ENCODE assay signal across 14 mouse cellular contexts in genomic region chr5:125069426-125069825, GRCm38 (mm10).
DNase-seq lines count a peak whose midpoint lies in the region; ATAC-seq and TF ChIP-seq lines count a peak whose summit lies in the region.
"Had no signal": no experiment of that assay in that cellular context is flagged by ENCODE, and none has a peak within 500 bp of the region (broad histone marks: within the 10 kb centered on the region; RNA-seq: fewer than 3 reads in every experiment).

No protein-coding gene starts in this region.

- H3K27ac ChIP-seq in embryonic facial prominence, embryonic 11.5 days (replicated peaks; ENCODE audit: low read depth, low read length): no peak overlapping the region
- no peak overlapping the region for H3K27ac ChIP-seq in embryonic facial prominence, embryonic 10.5 days (replicated peaks)
- peak overlapping the region; percentile 64; the same call in 1 of the 2 replicates for H3K27ac ChIP-seq in lung, embryonic 16.5 days (ENCODE audit: low read length)
- peak overlapping the region; percentile 71 for H3K27ac ChIP-seq in limb, embryonic 10.5 days
- H3K27ac ChIP-seq in stomach, embryonic 14.5 days (ENCODE audit: low read length): peak overlapping the region; percentile 66; the same call in 1 of the 2 replicates
- no peak overlapping the region for H3K27ac ChIP-seq in left cerebral cortex, adult 2 months

- intact Hi-C loops in left cerebral cortex, adult 2 months (cut with DNase I): no loop called here

- DNase-seq in embryonic facial prominence, embryonic 11.5 days (ENCODE audit: low spot score): peak; percentile 21
- no peak for DNase-seq in embryonic facial prominence, embryonic 10.5 days (ENCODE audit: low spot score)
- DNase-seq in lung, postnatal 25 days (ENCODE audit: low spot score): no peak
- DNase-seq in limb, embryonic 10.5 days (ENCODE audit: low spot score): peak; percentile 51
- DNase-seq in left cerebral cortex, adult 2 months (ENCODE audit: extremely low spot score in 1 of 2, low spot score in 2 of 2): no peak
- no peak for DNase-seq in ovary, adult 18-20 months (ENCODE audit: low spot score)
- DNase-seq: gastrocnemius, postnatal 14 days; heart, postnatal 10 days; layer of hippocampus, postnatal 36 days; liver, postnatal 0 days; spleen, adult 18-20 months; thymus, postnatal 36 days had no signal

- no peak for ATAC-seq in embryonic facial prominence, embryonic 11.5 days (replicated peaks; ENCODE audit: insufficient number of reproducible peaks, low FRiP score, low TSS enrichment, low read depth)
- ATAC-seq in lung, embryonic 16.5 days (ENCODE audit: low read depth): no peak
- no peak for ATAC-seq in stomach, embryonic 14.5 days (ENCODE audit: insufficient number of reproducible peaks, insufficient read depth, low FRiP score, low read depth)
- ATAC-seq: liver, postnatal 0 days had no signal

- no peak overlapping the region for H3K4me3 ChIP-seq in embryonic facial prominence, embryonic 11.5 days (ENCODE audit: low read depth, low read length)
- H3K4me3 ChIP-seq in embryonic facial prominence, embryonic 10.5 days: no peak overlapping the region
- no peak overlapping the region for H3K4me3 ChIP-seq in lung, embryonic 16.5 days (ENCODE audit: low read length)
- 0 out of 2 replicates have a peak overlapping the region, but pooled peaks have one; percentile 5 for H3K4me3 ChIP-seq in limb, embryonic 10.5 days
- no peak overlapping the region for H3K4me3 ChIP-seq in stomach, embryonic 14.5 days (ENCODE audit: low read depth, low read length)
- H3K4me3 ChIP-seq in left cerebral cortex, adult 2 months: no peak overlapping the region

- TF ChIP-seq CTCF in left cerebral cortex, adult 2 months (IDR thresholded peaks at IDR 0.05): no peak

- no peaks in the 10 kb centered on the region for H3K27me3 ChIP-seq in embryonic facial prominence, embryonic 11.5 days (ENCODE audit: control insufficient read depth, insufficient read depth, low read length)
- no peaks in the 10 kb centered on the region for H3K27me3 ChIP-seq in embryonic facial prominence, embryonic 10.5 days (replicated peaks; ENCODE audit: low read depth, poor library complexity, severe bottlenecking)
- no peaks in the 10 kb centered on the region for H3K27me3 ChIP-seq in lung, embryonic 16.5 days (ENCODE audit: control insufficient read depth, insufficient read depth, low read depth, low read length)
- H3K27me3 ChIP-seq in limb, embryonic 10.5 days (ENCODE audit: low read depth, poor library complexity, severe bottlenecking): no peaks in the 10 kb centered on the region
- H3K27me3 ChIP-seq in stomach, embryonic 14.5 days (ENCODE audit: control insufficient read depth, insufficient read depth, low read length): no peaks in the 10 kb centered on the region

- no peak overlapping the region for H3K9ac ChIP-seq in embryonic facial prominence, embryonic 11.5 days (replicated peaks; ENCODE audit: low read length)
- no peak overlapping the region for H3K9ac ChIP-seq in lung, embryonic 16.5 days (ENCODE audit: low read length)
- no peak overlapping the region for H3K9ac ChIP-seq in stomach, embryonic 14.5 days (replicated peaks; ENCODE audit: low read depth, low read length)
- H3K9ac ChIP-seq: liver, postnatal 0 days had no signal

- peaks cover 7% of the 10 kb centered on the region; the same call in 1 of the 2 replicates for H3K36me3 ChIP-seq in embryonic facial prominence, embryonic 11.5 days (replicated peaks; ENCODE audit: control insufficient read depth, insufficient read depth, low read depth, low read length)
- peaks cover 98% of the 10 kb centered on the region for H3K36me3 ChIP-seq in embryonic facial prominence, embryonic 10.5 days (replicated peaks)
- H3K36me3 ChIP-seq in lung, embryonic 16.5 days (ENCODE audit: control insufficient read depth, insufficient read depth, low read length): peaks cover 19% of the 10 kb centered on the region
- H3K36me3 ChIP-seq in limb, embryonic 10.5 days: peaks cover 87% of the 10 kb centered on the region
- peaks cover 42% of the 10 kb centered on the region for H3K36me3 ChIP-seq in stomach, embryonic 14.5 days (ENCODE audit: control insufficient read depth, insufficient read depth, low read length)

- H3K4me2 ChIP-seq in embryonic facial prominence, embryonic 11.5 days (ENCODE audit: low read depth, low read length): no peak overlapping the region
- no peak overlapping the region for H3K4me2 ChIP-seq in lung, embryonic 16.5 days (ENCODE audit: low read depth, low read length)
- no peak overlapping the region for H3K4me2 ChIP-seq in stomach, embryonic 14.5 days (replicated peaks; ENCODE audit: low read depth, low read length)

- no peaks in the 10 kb centered on the region for H3K9me3 ChIP-seq in embryonic facial prominence, embryonic 11.5 days (replicated peaks; ENCODE audit: control insufficient read depth, low read length)
- H3K9me3 ChIP-seq in embryonic facial prominence, embryonic 10.5 days: no peaks in the 10 kb centered on the region
- no peaks in the 10 kb centered on the region for H3K9me3 ChIP-seq in lung, embryonic 16.5 days (ENCODE audit: control insufficient read depth, low read length)
- H3K9me3 ChIP-seq in limb, embryonic 10.5 days (replicated peaks): no peaks in the 10 kb centered on the region
- no peaks in the 10 kb centered on the region for H3K9me3 ChIP-seq in stomach, embryonic 14.5 days (ENCODE audit: control insufficient read depth, low read depth, low read length)

- H3K4me1 ChIP-seq in embryonic facial prominence, embryonic 11.5 days (ENCODE audit: control insufficient read depth, insufficient read depth, low read length): no peaks in the 10 kb centered on the region
- H3K4me1 ChIP-seq in embryonic facial prominence, embryonic 10.5 days: peaks cover 34% of the 10 kb centered on the region
- H3K4me1 ChIP-seq in lung, embryonic 16.5 days (replicated peaks; ENCODE audit: control insufficient read depth, insufficient read depth, low read length): peaks cover 54% of the 10 kb centered on the region
- peaks cover 59% of the 10 kb centered on the region for H3K4me1 ChIP-seq in limb, embryonic 10.5 days
- H3K4me1 ChIP-seq in stomach, embryonic 14.5 days (ENCODE audit: control insufficient read depth, insufficient read depth, low read length): peaks cover 52% of the 10 kb centered on the region

- WGBS in embryonic facial prominence, embryonic 11.5 days: 50% methylated on average over 5 of the region's 5 CpGs
- WGBS in embryonic facial prominence, embryonic 10.5 days: 62% methylated on average over 5 of the region's 5 CpGs
- 58% methylated on average over 5 of the region's 5 CpGs for WGBS in lung, embryonic 16.5 days
- WGBS in limb, embryonic 10.5 days: 50% methylated on average over 5 of the region's 5 CpGs
- WGBS in stomach, embryonic 14.5 days: 59% methylated on average over 5 of the region's 5 CpGs

Comparison
In these comparisons a context has a peak if more than half of its experiments do, and no peak if none do; other contexts are left out.
1. DNase-seq: peak in embryonic facial prominence, embryonic 11.5 days (single experiment) and limb, embryonic 10.5 days (single experiment); none in embryonic facial prominence, embryonic 10.5 days (single experiment), lung, postnatal 25 days (single experiment), left cerebral cortex, adult 2 months (0 of 2) and ovary, adult 18-20 months (single experiment).
2. H3K27ac ChIP-seq: peak in lung, embryonic 16.5 days (single experiment), limb, embryonic 10.5 days (single experiment) and stomach, embryonic 14.5 days (single experiment); none in embryonic facial prominence, embryonic 11.5 days (single experiment), embryonic facial prominence, embryonic 10.5 days (single experiment) and left cerebral cortex, adult 2 months (single experiment).